Mouse (Mus musculus): ENCODE measurements around the gene Sft2d2.

The Sft2d2 gene

GRCm38 (mm10) chr1:165133279-165133678 is 61.0 kb downstream of the Sft2d2 start:
- no peak for DNase-seq (ENCODE audit: low spot score)

- peak; percentile 87 for DNase-seq (ENCODE audit: low spot score)
These were observed 61.9 kb downstream of the Sft2d2 start for GRCm38 (mm10) chr1:165132187-165132877.

DNA sequence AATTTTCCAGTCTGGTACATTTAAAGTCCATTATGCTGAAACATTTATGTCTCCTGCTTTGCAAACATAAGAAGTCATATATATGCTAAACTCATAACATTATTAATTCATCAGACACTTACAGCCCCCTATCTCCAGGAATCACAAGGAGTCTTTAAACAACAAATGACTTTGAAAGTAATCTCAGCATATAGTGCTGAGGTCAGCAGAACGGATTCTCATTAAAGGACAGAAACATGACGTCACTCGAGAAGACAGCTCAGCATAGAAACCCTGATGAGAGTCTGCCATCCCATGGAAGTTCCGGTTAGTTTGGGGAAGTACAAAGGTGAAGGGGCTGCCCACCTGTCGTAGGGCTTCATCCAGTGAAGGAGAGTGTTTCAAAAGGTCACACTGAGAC is 64.7 kb downstream of the Sft2d2 start:
- DNase-seq (ENCODE audit: low spot score) = no peak
